Mouse (Mus musculus) liver, postnatal 0 days (tissue): ENCODE results near the gene Cul9.

Experiments used
- CTCF ChIP-seq: sonication (generic); IDR thresholded peaks from 2 replicates; pipeline ENCODE4 v1.5.1; 2016; ENCODE audit warnings: antibody characterized with exemption, low read depth
- EP300 ChIP-seq: IDR thresholded peaks from 2 replicates; pipeline ENCODE4 v1.6.1; 2016; ENCODE audit warnings: antibody characterized with exemption, low read depth, mild to moderate bottlenecking

DNA sequence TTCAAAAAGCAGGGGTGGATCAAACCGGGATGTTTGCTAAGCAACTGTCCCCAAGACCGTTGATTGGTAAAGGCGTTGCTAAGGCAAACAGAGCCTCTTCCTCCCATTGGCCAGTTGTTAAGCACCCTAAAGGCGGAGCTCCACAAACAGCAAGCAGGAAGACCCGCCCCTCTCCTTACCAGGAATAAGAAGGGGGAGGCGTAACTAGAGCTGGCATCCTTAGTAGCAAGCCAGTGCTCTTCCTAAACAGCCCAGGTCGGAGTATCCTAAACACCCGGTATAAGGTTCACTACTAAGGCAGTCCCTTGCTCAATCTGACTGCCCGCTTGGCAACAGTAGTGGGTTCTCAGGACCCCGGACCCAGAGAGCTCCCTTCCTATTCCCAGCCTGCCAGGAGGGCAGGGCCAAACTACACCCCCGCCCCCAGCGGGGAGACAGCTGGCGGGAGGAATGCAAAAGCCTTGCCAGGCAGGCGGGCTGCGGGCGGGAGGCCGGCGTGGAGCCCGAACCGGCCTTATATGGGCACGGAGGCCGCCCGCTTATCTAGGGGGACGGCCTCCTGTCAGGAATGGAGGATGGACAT is 6.7 kb upstream of the Cul9 start:
- TF ChIP-seq CTCF (no peak), EP300 (no peak)
